Mouse (Mus musculus): ENCODE results near the gene Hspa13. TPM values are rescaled to one million over a fixed set of nuclear protein-coding genes. Genes with fewer than 3 reads are reported as not detected.

Hspa13 gene
- polyA plus RNA-seq, 1 experiment, result 7.9 TPM

GRCm38 (mm10) chr16:75696176-75696575 lies 70.7 kb downstream of the Hspa13 start:
- TF ChIP-seq CTCF (IDR thresholded peaks at IDR 0.05; ENCODE audit: insufficient read depth, low read length) (peak; percentile 57), POLR2A (IDR thresholded peaks at IDR 0.05; ENCODE audit: borderline replicate concordance, extremely low read depth, low read depth, low read length) (no peak)
- 7% methylated on average over 2 of the region's 2 CpGs for WGBS
- DNase-seq, result peak; percentile 18

More at GRCm38 (mm10) chr16:75696176-75696575, 70.7 kb downstream of the Hspa13 start:
- no peak overlapping the region for H3K4me3 ChIP-seq (replicated peaks; ENCODE audit: extremely low read depth, low read depth, low read length)
- no peaks in the 10 kb centered on the region for H3K4me1 ChIP-seq (ENCODE audit: control insufficient read depth, insufficient read depth, low read length)

Other genes starting within 250 kb of the Hspa13 start
- gene Lipi, start 181.0 kb downstream of the Hspa13 start, polyA plus RNA-seq (2012; rRNA removed), result not detected in 2 replicates
- gene Rbm11, start 174.3 kb downstream of the Hspa13 start, polyA plus RNA-seq (2012; rRNA removed), result 0.10 and 0.15 TPM in 2 replicates